In genomic region chr6:52208868-52209684, GRCm38 (mm10) we compare ENCODE assay signal across 11 mouse cellular contexts. TPM values are rescaled to one million over a fixed set of nuclear protein-coding genes. Genes with fewer than 3 reads are reported as not detected.
DNase-seq lines count a peak whose midpoint lies in the region; ATAC-seq and TF ChIP-seq lines count a peak whose summit lies in the region.
"Had no signal": no experiment of that assay in that cellular context is flagged by ENCODE, and none has a peak within 500 bp of the region (broad histone marks: within the 10 kb centered on the region; RNA-seq: fewer than 3 reads in every experiment).

No protein-coding gene starts in this region.

- 20% methylated on average over 18 of the region's 18 CpGs for WGBS in lung, embryonic 16.5 days
- WGBS in heart, postnatal 0 days, result 13% methylated on average over 17 of the region's 18 CpGs
- WGBS in limb, embryonic 10.5 days, result 2% methylated on average over 18 of the region's 18 CpGs

- no peak for TF ChIP-seq EP300 in heart, postnatal 0 days (IDR thresholded peaks at IDR 0.05; ENCODE audit: low read depth)

- peak overlapping the region; percentile 62 for H3K4me2 ChIP-seq in lung, embryonic 16.5 days (ENCODE audit: low read depth, low read length)
- H3K4me2 ChIP-seq in heart, postnatal 0 days (ENCODE audit: low read depth, low read length), result peak overlapping the region; percentile 49

- H3K9ac ChIP-seq in lung, embryonic 16.5 days (ENCODE audit: low read length), result peak overlapping the region; percentile 66
- no peak overlapping the region for H3K9ac ChIP-seq in heart, postnatal 0 days (replicated peaks; ENCODE audit: low read depth, low read length)

- H3K9me3 ChIP-seq in lung, embryonic 16.5 days (ENCODE audit: control insufficient read depth, low read length), result no peaks in the 10 kb centered on the region
- H3K9me3 ChIP-seq in heart, postnatal 0 days (replicated peaks; ENCODE audit: control insufficient read depth, low read length), result no peaks in the 10 kb centered on the region
- no peaks in the 10 kb centered on the region for H3K9me3 ChIP-seq in limb, embryonic 10.5 days (replicated peaks)

- H3K4me1 ChIP-seq in lung, embryonic 16.5 days (replicated peaks; ENCODE audit: control insufficient read depth, insufficient read depth, low read length), result no peaks in the 10 kb centered on the region; the same call in 1 of the 2 replicates
- no peaks in the 10 kb centered on the region for H3K4me1 ChIP-seq in heart, postnatal 0 days (ENCODE audit: control insufficient read depth, insufficient read depth)
- peaks cover 89% of the 10 kb centered on the region for H3K4me1 ChIP-seq in limb, embryonic 10.5 days

- ATAC-seq in lung, embryonic 16.5 days (ENCODE audit: low read depth), result no peak
- no peak for ATAC-seq in heart, postnatal 0 days (ENCODE audit: insufficient read depth, low read depth)

- no peaks in the 10 kb centered on the region for H3K36me3 ChIP-seq in lung, embryonic 16.5 days (ENCODE audit: control insufficient read depth, insufficient read depth, low read length)
- H3K36me3 ChIP-seq in heart, postnatal 0 days (replicated peaks; ENCODE audit: control insufficient read depth, insufficient read depth, low read length), result no peaks in the 10 kb centered on the region
- peaks cover 32% of the 10 kb centered on the region for H3K36me3 ChIP-seq in limb, embryonic 10.5 days
- H3K36me3 ChIP-seq in splenic B cell, adult 2 months (ENCODE audit: control insufficient read depth, insufficient read depth, low read length, poor library complexity, severe bottlenecking), result no peaks in the 10 kb centered on the region

- peak overlapping the region; percentile 59 for H3K27ac ChIP-seq in lung, embryonic 16.5 days (ENCODE audit: low read length)
- H3K27ac ChIP-seq in heart, postnatal 0 days (ENCODE audit: low read depth), result no peak overlapping the region
- H3K27ac ChIP-seq in limb, embryonic 10.5 days, result peak overlapping the region; percentile 99

- TF ChIP-seq CTCF in heart, postnatal 0 days (IDR thresholded peaks at IDR 0.05; ENCODE audit: low read depth), result no peak

- peak overlapping the region; percentile 47 for H3K4me3 ChIP-seq in lung, embryonic 16.5 days (ENCODE audit: low read length)
- H3K4me3 ChIP-seq in heart, postnatal 0 days (ENCODE audit: low read depth, low read length), result peak overlapping the region; percentile 33
- H3K4me3 ChIP-seq in limb, embryonic 10.5 days, result peak overlapping the region; percentile 90

- no peak for DNase-seq in lung, postnatal 4 days
- no peak for DNase-seq in heart, postnatal 0 days (ENCODE audit: low spot score)
- no peak for DNase-seq in limb, embryonic 10.5 days (ENCODE audit: low spot score)
- peak; percentile 15 for DNase-seq in splenic B cell, adult 2 months (ENCODE audit: low read depth, low spot score)
- no peak for DNase-seq in left cerebral cortex, adult 18-20 months (ENCODE audit: low spot score in 2 of 2)
- no peak for DNase-seq in adrenal gland, postnatal 10 days
- DNase-seq in right cerebral cortex, adult 2 months (ENCODE audit: low spot score in 2 of 2), result no peak
- DNase-seq: right cerebral cortex, adult 18-20 months had no signal

- H3K27me3 ChIP-seq in lung, embryonic 16.5 days (ENCODE audit: control insufficient read depth, insufficient read depth, low read depth, low read length), result peaks cover 65% of the 10 kb centered on the region
- peaks cover 99% of the 10 kb centered on the region for H3K27me3 ChIP-seq in heart, postnatal 0 days (ENCODE audit: control insufficient read depth, insufficient read depth, low read length)
- H3K27me3 ChIP-seq in limb, embryonic 10.5 days (ENCODE audit: low read depth, poor library complexity, severe bottlenecking), result peaks cover 39% of the 10 kb centered on the region
- H3K27me3 ChIP-seq in splenic B cell, adult 2 months (ENCODE audit: control insufficient read depth, insufficient read depth, low read length, poor library complexity, severe bottlenecking), result peaks cover 4% of the 10 kb centered on the region

RNA-seq across cellular contexts. Expression of gene Hoxa6, which starts 0.6 kb away (rescaled TPM):
- 2.0 and 2.2 TPM in 2 replicates for polyA plus RNA-seq in lung, embryonic 16.5 days (2015; fragmentation: Nextera tagmentation; extraction: Ambion mirVana)
- not detected in 2 replicates for total RNA-seq in heart, postnatal 0 days (2014; rRNA removed; ENCODE audit: low replicate concordance)
- not detected in 2 replicates for polyA plus RNA-seq in heart, postnatal 0 days (2015; fragmentation: Nextera tagmentation; extraction: Ambion mirVana)
- polyA plus RNA-seq in limb, embryonic 10.5 days (2016; fragmentation: Nextera tagmentation; extraction: Ambion mirVana), result 3.5 and 4.1 TPM in 2 replicates
- total RNA-seq in left cerebral cortex, adult 18-20 months (2021), result not detected
- 1 to 10 TPM; 4.8 to 8.6 TPM for total RNA-seq in adrenal gland, postnatal 10 days (2021)
- total RNA-seq: layer of hippocampus, adult 18-20 months had no signal
- polyA plus RNA-seq: cortical plate, adult 2 months had no signal

RNA-seq across cellular contexts. Expression of gene Hoxa3, which starts 4.1 kb away (rescaled TPM):
- 6.6 and 7.6 TPM in 2 replicates for polyA plus RNA-seq in lung, embryonic 16.5 days (2015; fragmentation: Nextera tagmentation; extraction: Ambion mirVana)
- 2.3 TPM in 1 of 2 replicates, not detected in the other for total RNA-seq in heart, postnatal 0 days (2014; rRNA removed; ENCODE audit: low replicate concordance)
- polyA plus RNA-seq in heart, postnatal 0 days (2015; fragmentation: Nextera tagmentation; extraction: Ambion mirVana), result 0.36 and 0.37 TPM in 2 replicates
- polyA plus RNA-seq in limb, embryonic 10.5 days (2016; fragmentation: Nextera tagmentation; extraction: Ambion mirVana), result 7.0 and 7.9 TPM in 2 replicates
- not detected for total RNA-seq in left cerebral cortex, adult 18-20 months (2021)
- total RNA-seq in adrenal gland, postnatal 10 days (2021), result 10 to 100 TPM in 1 of 2 experiments, 1 to 10 TPM in 1; 5.9 to 13.5 TPM
- total RNA-seq: layer of hippocampus, adult 18-20 months had no signal
- polyA plus RNA-seq: cortical plate, adult 2 months had no signal

RNA-seq across cellular contexts. Expression of gene Gm28308, which starts 4.1 kb away (rescaled TPM):
- not detected in 2 replicates for polyA plus RNA-seq in lung, embryonic 16.5 days (2015; fragmentation: Nextera tagmentation; extraction: Ambion mirVana)
- total RNA-seq in heart, postnatal 0 days (2014; rRNA removed; ENCODE audit: low replicate concordance), result not detected in 2 replicates
- not detected in 2 replicates for polyA plus RNA-seq in heart, postnatal 0 days (2015; fragmentation: Nextera tagmentation; extraction: Ambion mirVana)
- polyA plus RNA-seq in limb, embryonic 10.5 days (2016; fragmentation: Nextera tagmentation; extraction: Ambion mirVana), result 0.79 and 1.2 TPM in 2 replicates
- not detected for total RNA-seq in left cerebral cortex, adult 18-20 months (2021)
- 1 to 10 TPM in 1 of 2 experiments, under 1 TPM in 1; 0.91 to 1.5 TPM for total RNA-seq in adrenal gland, postnatal 10 days (2021)
- total RNA-seq: layer of hippocampus, adult 18-20 months had no signal
- polyA plus RNA-seq: cortical plate, adult 2 months had no signal

RNA-seq across cellular contexts. Expression of gene Hoxa5, which starts 4.7 kb away (rescaled TPM):
- 32.3 and 36.3 TPM in 2 replicates for polyA plus RNA-seq in lung, embryonic 16.5 days (2015; fragmentation: Nextera tagmentation; extraction: Ambion mirVana)
- 3.5 TPM in 1 of 2 replicates, not detected in the other for total RNA-seq in heart, postnatal 0 days (2014; rRNA removed; ENCODE audit: low replicate concordance)
- 0.36 and 0.65 TPM in 2 replicates for polyA plus RNA-seq in heart, postnatal 0 days (2015; fragmentation: Nextera tagmentation; extraction: Ambion mirVana)
- polyA plus RNA-seq in limb, embryonic 10.5 days (2016; fragmentation: Nextera tagmentation; extraction: Ambion mirVana), result 9.8 and 10.4 TPM in 2 replicates
- total RNA-seq in left cerebral cortex, adult 18-20 months (2021), result not detected
- total RNA-seq in adrenal gland, postnatal 10 days (2021), result 10 to 100 TPM; 28.0 to 28.2 TPM
- total RNA-seq: layer of hippocampus, adult 18-20 months had no signal
- polyA plus RNA-seq: cortical plate, adult 2 months had no signal

RNA-seq across cellular contexts. Expression of gene Hoxa7, which starts 12.6 kb away (rescaled TPM):
- 5.8 and 6.9 TPM in 2 replicates for polyA plus RNA-seq in lung, embryonic 16.5 days (2015; fragmentation: Nextera tagmentation; extraction: Ambion mirVana)
- total RNA-seq in heart, postnatal 0 days (2014; rRNA removed; ENCODE audit: low replicate concordance), result not detected in 2 replicates
- 0.07 and 0.38 TPM in 2 replicates for polyA plus RNA-seq in heart, postnatal 0 days (2015; fragmentation: Nextera tagmentation; extraction: Ambion mirVana)
- polyA plus RNA-seq in limb, embryonic 10.5 days (2016; fragmentation: Nextera tagmentation; extraction: Ambion mirVana), result 24.7 and 24.8 TPM in 2 replicates
- total RNA-seq in left cerebral cortex, adult 18-20 months (2021), result not detected
- total RNA-seq in adrenal gland, postnatal 10 days (2021), result 10 to 100 TPM; 21.5 to 26.6 TPM
- polyA plus RNA-seq: cortical plate, adult 2 months had no signal

Comparison
In these comparisons a context has a peak if more than half of its experiments do, and no peak if none do; other contexts are left out.
1. H3K4me3 ChIP-seq: peak in every context shown above with its lines; median percentile 90 in limb, embryonic 10.5 days; 47 in lung, embryonic 16.5 days; 33 in heart, postnatal 0 days.